Mouse (Mus musculus) ES-E14 (cell line): ENCODE results near the gene Fuca1. TPM values are rescaled to one million over a fixed set of nuclear protein-coding genes. Genes with fewer than 3 reads are reported as not detected.

Source experiments
- DNase-seq: peaks from one replicate; pipeline ENCODE4 v3.0.0-alpha.2; 2013; ENCODE audit warnings: low read depth, low spot score
- H3K27ac ChIP-seq: 2 replicates; pipeline ENCODE4 v1.5.1; 2012; ENCODE audit warnings: low read depth, mild to moderate bottlenecking, low read length, moderate library complexity, mixed read lengths; ENCODE audit not compliant: poor library complexity, insufficient read depth, severe bottlenecking
- H3K36me3 ChIP-seq: 2 replicates; pipeline ENCODE4 v1.6.1; 2012; ENCODE audit warnings: mild to moderate bottlenecking, low read length, moderate library complexity, mixed read lengths; ENCODE audit not compliant: control insufficient read depth, poor library complexity, insufficient read depth, severe bottlenecking
- H3K4me1 ChIP-seq, 2 experiments: fragments of 150-350 bp in 1 of 2; sonication (generic) in 1 of 2; 2 replicates each; pipeline ENCODE4 v1.6.1; 2012; ENCODE audit warnings: low read length in 2 of 2, mild to moderate bottlenecking in 1 of 2, mixed read lengths in 1 of 2; ENCODE audit not compliant: control insufficient read depth in 2 of 2, insufficient read depth in 2 of 2, poor library complexity in 1 of 2
- H3K4me3 ChIP-seq, 2 experiments: fragments of 150-350 bp in 1 of 2; sonication (generic) in 1 of 2; 2 replicates each; pipeline ENCODE4 v1.5.1; 2012; ENCODE audit warnings: low read length in 2 of 2, low read depth in 1 of 2, mild to moderate bottlenecking in 1 of 2, mixed read lengths in 1 of 2; ENCODE audit not compliant: insufficient read depth in 1 of 2, poor library complexity in 1 of 2, severe bottlenecking in 1 of 2
- H3K9ac ChIP-seq: 2 replicates; pipeline ENCODE4 v1.6.1; 2012; ENCODE audit warnings: low read depth, mild to moderate bottlenecking, low read length, mixed read lengths; ENCODE audit not compliant: poor library complexity, insufficient read depth, severe bottlenecking
- H3K9me3 ChIP-seq: fragments of 150-350 bp; sonication (generic); 2 replicates; pipeline ENCODE4 v1.6.1; 2012; ENCODE audit warnings: low read depth, mild to moderate bottlenecking, low read length; ENCODE audit not compliant: control insufficient read depth, insufficient read depth
- CHD2 ChIP-seq: IDR thresholded peaks from 2 replicates; pipeline ENCODE4 v1.6.1; 2014; ENCODE audit warnings: mild to moderate bottlenecking, low read depth, low read length, inconsistent platforms
- HCFC1 ChIP-seq: IDR thresholded peaks from 2 replicates; pipeline ENCODE4 v1.6.1; 2012; ENCODE audit warnings: low read length, inconsistent platforms, borderline replicate concordance; ENCODE audit not compliant: insufficient read depth
- MAFK ChIP-seq: IDR thresholded peaks from 2 replicates; pipeline ENCODE4 v1.6.1; 2014; ENCODE audit warnings: mild to moderate bottlenecking, low read depth, low read length, inconsistent platforms; ENCODE audit not compliant: insufficient read depth
- ZC3H11A ChIP-seq: IDR thresholded peaks from 2 replicates; pipeline ENCODE4 v1.6.1; 2012; ENCODE audit warnings: low read depth, mild to moderate bottlenecking, inconsistent platforms, low read length, borderline replicate concordance
- ZNF384 ChIP-seq: IDR thresholded peaks from 2 replicates; pipeline ENCODE4 v1.6.1; 2012; ENCODE audit warnings: low read depth, low read length, inconsistent platforms
- in situ Hi-C, 2 experiments: fragments of 600-800 bp; cut with MboI; formaldehyde crosslinking; loops; one replicate each; pipeline ENCODE4 v1.15.1; 2025; ENCODE audit warnings: low sequenced_read_pairs in 2 of 2, inconsistent platforms in 1 of 2; ENCODE audit not compliant: unreplicated experiment in 2 of 2
- total RNA-seq: library from RNA; depleted of rRNA; stranded (reverse); fragments of 300-350 nt; gene quantifications from 2 replicates; pipeline ENCODE4 v1.2.3, GENCODE M21; 2012; rRNA removed

Gene Fuca1
- 69.8 and 124 TPM in 2 replicates for total RNA-seq

DNA sequence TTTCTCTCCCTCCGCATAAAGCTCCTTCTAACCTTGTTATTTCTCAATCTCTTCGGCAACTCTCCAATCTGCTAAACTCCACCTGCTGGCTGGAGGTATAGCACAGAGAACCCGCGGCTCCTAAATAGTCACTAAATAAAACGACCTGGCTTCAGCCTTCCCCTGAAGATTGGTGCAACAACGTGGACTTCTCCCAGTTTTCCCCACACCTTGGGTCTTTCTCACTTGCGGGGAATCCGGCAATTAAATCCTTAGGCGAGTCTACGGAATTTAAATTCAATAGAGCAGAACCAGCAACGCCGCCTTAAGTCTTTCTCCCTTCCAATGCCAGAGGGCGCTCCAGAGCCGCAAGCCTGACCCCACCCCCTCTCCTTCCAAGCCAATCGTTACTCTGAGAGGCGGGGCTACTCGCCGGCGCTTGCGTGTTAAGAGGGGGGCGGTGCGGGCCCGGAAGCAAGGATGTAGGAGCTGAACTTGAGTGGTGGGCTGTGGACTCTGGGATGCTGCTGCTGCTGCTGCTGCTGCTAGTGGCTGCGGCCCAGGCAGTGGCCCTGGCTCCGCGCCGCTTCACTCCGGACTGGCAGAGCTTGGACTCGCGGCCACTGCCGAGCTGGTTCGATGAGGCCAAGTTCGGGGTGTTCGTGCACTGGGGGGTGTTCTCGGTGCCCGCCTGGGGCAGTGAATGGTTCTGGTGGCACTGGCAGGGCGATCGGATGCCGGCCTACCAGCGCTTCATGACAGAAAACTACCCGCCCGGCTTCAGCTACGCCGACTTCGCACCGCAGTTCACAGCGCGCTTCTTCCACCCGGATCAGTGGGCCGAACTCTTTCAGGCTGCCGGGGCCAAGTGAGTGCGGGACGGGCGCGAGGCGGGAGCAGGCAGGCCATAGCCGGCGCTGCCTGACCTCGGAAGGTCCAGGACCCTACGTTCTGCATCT is at the start of gene Fuca1:
Gene Fuca1, plus strand, starts transcription at position 432 of the 938 bp plus-strand sequence.
- peak within 1 kb of the TSS; percentile 86 for H3K9ac ChIP-seq
- no peaks in the 10 kb centered on the region for H3K9me3 ChIP-seq
- H3K36me3 ChIP-seq = peaks cover 7% of the 10 kb centered on the region; the same call in 1 of the 2 replicates
- H3K4me1 ChIP-seq = peaks cover 2 to 6% of the 10 kb centered on the region in 2 experiments; a peak in 3 of 4 replicates
- no peak within 1 kb of the TSS for H3K27ac ChIP-seq
- in situ Hi-C loops = no loop called here
- TF ChIP-seq ZC3H11A (no peak), ZNF384 (no peak), HCFC1 (no peak), MAFK (no peak), CHD2 (no peak)
- peak; percentile 99 for DNase-seq
- peak within 1 kb of the TSS; percentile 93 to 98 for H3K4me3 ChIP-seq

DNA sequence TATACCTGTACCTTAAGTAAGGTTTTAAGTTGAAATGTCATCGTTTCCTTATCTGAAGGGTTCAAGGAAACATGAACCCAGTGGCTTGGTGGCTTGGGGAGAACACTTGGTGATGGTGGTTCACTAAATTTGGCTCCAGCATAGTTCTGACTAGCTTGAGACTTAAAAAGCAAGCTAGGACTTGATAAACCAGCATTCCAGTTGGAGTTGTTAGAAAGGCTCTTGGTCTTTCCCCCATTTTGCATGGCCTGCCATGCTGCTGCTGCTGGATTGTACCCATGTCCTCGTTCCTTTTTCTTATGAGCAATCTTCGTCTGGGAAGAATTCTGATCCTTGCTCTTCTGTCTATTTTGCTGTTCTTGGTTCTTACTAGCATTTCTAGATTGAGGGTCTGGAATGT is 48.5 kb upstream of the Fuca1 start:
- in situ Hi-C loops = no loop called here
- H3K4me1 ChIP-seq = peaks cover 6 to 13% of the 10 kb centered on the region in 2 experiments; a peak in 3 of 4 replicates
- no peak for DNase-seq
- no peak overlapping the region; the same call in 1 of the 2 replicates for H3K27ac ChIP-seq
- TF ChIP-seq MAFK = no peak
- TF ChIP-seq HCFC1 = no peak
- TF ChIP-seq ZC3H11A = no peak
- no peak for TF ChIP-seq ZNF384
- TF ChIP-seq CHD2 = no peak
- H3K4me3 ChIP-seq = peak overlapping the region; percentile 85 to 87; a peak in 1 of 4 replicates
- H3K9ac ChIP-seq = no peak overlapping the region
- no peaks in the 10 kb centered on the region for H3K9me3 ChIP-seq
- H3K36me3 ChIP-seq = peaks cover 9% of the 10 kb centered on the region

DNA sequence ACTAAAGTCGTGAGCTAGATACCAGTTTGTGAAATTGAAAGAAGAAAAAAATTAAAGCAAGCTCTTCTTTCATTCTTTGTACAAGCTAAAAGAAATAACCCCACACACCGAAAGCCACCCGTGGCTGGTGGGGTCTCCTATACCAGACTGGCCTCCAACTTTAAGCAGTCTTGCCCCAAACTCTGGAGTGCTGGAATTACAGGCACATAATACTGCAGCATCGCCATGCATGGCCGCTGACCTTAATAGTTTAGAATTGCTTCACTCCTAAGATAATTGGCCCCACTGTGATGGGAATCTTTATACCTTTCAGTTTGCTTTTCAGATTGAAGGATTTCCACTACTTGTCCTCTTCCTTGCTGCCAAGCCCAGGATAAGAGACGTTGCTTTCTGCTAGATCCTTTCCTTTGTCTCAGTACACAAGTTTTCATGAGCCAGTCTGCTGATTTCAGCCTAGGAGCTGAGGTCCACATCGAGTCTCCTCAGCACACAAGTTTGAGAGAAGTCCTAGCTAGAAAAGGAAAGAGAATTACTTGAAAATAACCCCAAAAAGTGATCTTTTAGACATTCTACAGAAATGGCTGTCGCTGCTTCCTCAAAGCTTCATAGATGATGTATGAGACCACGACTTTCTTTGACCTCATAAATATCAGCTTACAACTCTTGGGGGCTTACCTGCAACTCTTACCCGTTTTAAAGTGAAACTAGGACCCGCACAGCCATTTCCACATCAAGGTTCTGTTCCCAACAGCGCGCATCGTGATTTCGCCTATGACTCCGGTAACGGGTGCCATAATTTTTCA is 47.7 kb upstream of the Fuca1 start:
- Histone ChIP-seq H3K9ac (peak overlapping the region; percentile 97), H3K4me3 (peak overlapping the region; percentile 85 to 87), H3K27ac (peak overlapping the region; percentile 94), H3K4me1 (peaks cover 6 to 13% of the 10 kb centered on the region in 2 experiments; a peak in 3 of 4 replicates), H3K36me3 (peaks cover 9% of the 10 kb centered on the region), H3K9me3 (no peaks in the 10 kb centered on the region)
- in situ Hi-C loops = no loop called here
- TF ChIP-seq CHD2 = no peak
- no peak for TF ChIP-seq ZNF384
- no peak for TF ChIP-seq MAFK
- no peak for TF ChIP-seq HCFC1
- DNase-seq = no peak

DNA sequence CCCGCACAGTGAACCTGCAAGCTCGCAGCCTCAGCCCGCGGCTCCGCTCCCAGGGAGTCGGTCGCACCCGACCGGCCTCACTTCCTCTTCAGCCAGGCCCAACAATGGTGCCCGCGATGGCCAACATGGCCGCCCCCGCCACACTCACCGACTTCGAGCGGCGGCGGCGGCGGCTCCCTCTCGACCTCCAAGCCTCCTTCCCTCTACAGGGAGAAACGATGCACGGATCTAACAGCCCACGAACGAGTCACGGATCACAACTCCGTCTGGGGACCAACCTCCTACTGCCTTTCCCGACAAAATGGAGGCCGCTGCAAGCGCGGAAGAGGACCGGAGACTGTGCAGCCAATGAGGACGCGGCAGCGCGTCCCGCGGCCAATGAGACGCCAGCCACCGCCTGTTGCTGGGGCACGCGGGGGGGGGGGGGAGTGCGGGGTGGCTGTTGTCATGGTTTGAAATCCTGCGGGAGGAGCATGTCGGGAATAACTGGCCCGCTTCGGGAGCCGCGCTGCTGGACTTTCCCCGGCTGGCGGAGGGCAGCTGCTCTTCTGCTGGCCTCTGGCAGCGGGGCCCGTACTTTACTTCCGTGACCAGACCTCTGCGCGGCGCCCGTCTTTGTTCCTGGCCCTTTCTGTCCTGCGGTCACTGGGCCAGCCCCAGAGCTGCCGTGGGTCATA is 46.9 kb upstream of the Fuca1 start, which contains the start of gene Pnrc2:
Gene Pnrc2, minus strand, starts transcription at position 325 of the 677 bp plus-strand sequence.
- Histone ChIP-seq H3K27ac (peak within 1 kb of the TSS; percentile 94), H3K4me3 (peak within 1 kb of the TSS; percentile 85 to 87), H3K36me3 (peaks cover 9% of the 10 kb centered on the region), H3K9ac (peak within 1 kb of the TSS; percentile 97), H3K4me1 (peaks cover 6 to 13% of the 10 kb centered on the region in 2 experiments; a peak in 3 of 4 replicates), H3K9me3 (no peaks in the 10 kb centered on the region)
- peak; percentile 81 for DNase-seq
- no peak for TF ChIP-seq ZC3H11A
- TF ChIP-seq HCFC1 = peak; percentile 48; the same call in 1 of the 2 replicates
- in situ Hi-C loops = no loop called here
